Mouse (Mus musculus) hindbrain, embryonic 14.5 days (tissue): ENCODE measurements around the gene Prkag2. TPM values are rescaled to one million over a fixed set of nuclear protein-coding genes. Genes with fewer than 3 reads are reported as not detected.

Experiments
- ATAC-seq: fragments of 200-750 bp; cut with Nextera tagmentation; 2 replicates; pipeline ENCODE4 v1.8.0; 2017; ENCODE audit warnings: moderate number of reproducible peaks, mild to moderate bottlenecking, moderate TSS enrichment, moderate library complexity; ENCODE audit not compliant: low FRiP score
- DNase-seq: peaks from one replicate; pipeline ENCODE4 v3.0.0-alpha.2; 2015; ENCODE audit warnings: low spot score
- H3K27ac ChIP-seq: fragments of 300-500 bp; sonication (generic); 2 replicates; pipeline ENCODE4 v1.5.1; 2014; ENCODE audit warnings: mild to moderate bottlenecking, moderate library complexity
- H3K27me3 ChIP-seq: fragments of 300-500 bp; sonication (generic); 2 replicates; pipeline ENCODE4 v1.6.1; 2014; ENCODE audit warnings: mild to moderate bottlenecking, low read length, mixed read lengths; ENCODE audit not compliant: control insufficient read depth, insufficient read depth
- H3K36me3 ChIP-seq: fragments of 300-500 bp; sonication (generic); replicated peaks from 2 replicates; pipeline ENCODE4 v1.6.1; 2014; ENCODE audit not compliant: control insufficient read depth, insufficient read depth
- H3K4me1 ChIP-seq: fragments of 300-500 bp; sonication (generic); replicated peaks from 2 replicates; pipeline ENCODE4 v1.6.1; 2014; ENCODE audit warnings: antibody characterized with exemption, low read length, mixed read lengths; ENCODE audit not compliant: control insufficient read depth, insufficient read depth
- H3K4me2 ChIP-seq: fragments of 300-500 bp; sonication (generic); replicated peaks from 2 replicates; pipeline ENCODE4 v1.6.1; 2014; ENCODE audit warnings: mild to moderate bottlenecking, moderate library complexity
- H3K4me3 ChIP-seq: fragments of 300-500 bp; sonication (generic); replicated peaks from 2 replicates; pipeline ENCODE4 v1.5.1; 2014; ENCODE audit warnings: mild to moderate bottlenecking, low read length
- H3K9ac ChIP-seq: fragments of 300-500 bp; sonication (generic); 2 replicates; pipeline ENCODE4 v1.6.1; 2014
- H3K9me3 ChIP-seq: fragments of 300-500 bp; sonication (generic); 2 replicates; pipeline ENCODE4 v1.6.1; 2016; ENCODE audit warnings: low read length; ENCODE audit not compliant: control insufficient read depth
- WGBS: fragments of 180-500 bp; shearing (Covaris S2); extraction: QIAGEN DNeasy Blood & Tissue Kit; methylation state at CpG from one replicate; pipeline ENCODE4 v1.1.7; 2014; 5-methylcytosine and 5-hydroxymethylcytosine counted together
- polyA plus RNA-seq: library from polyadenylated mRNA; unstranded; fragments of >200 nt; fragmentation: Nextera tagmentation; extraction: Ambion mirVana; gene quantifications from 2 replicates; pipeline ENCODE4 v1.2.1, GENCODE M21; 2014

Gene Prkag2
- polyA plus RNA-seq, 1 experiment from 2014 or later: 105 TPM

GRCm38 (mm10) chr5:24986204-24986940 is 114.1 kb downstream of the Prkag2 start:
- ATAC-seq: no peak
- peak overlapping the region; percentile 48 for H3K9ac ChIP-seq
- peaks cover 22% of the 10 kb centered on the region for H3K4me1 ChIP-seq
- H3K27ac ChIP-seq: peak overlapping the region; percentile 92
- no peak for DNase-seq
- no peaks in the 10 kb centered on the region for H3K36me3 ChIP-seq
- no peaks in the 10 kb centered on the region for H3K27me3 ChIP-seq
- H3K4me2 ChIP-seq: peak overlapping the region; percentile 44
- H3K4me3 ChIP-seq: peak overlapping the region; percentile 11; the same call in 1 of the 2 replicates
- 41% methylated on average over 9 of the region's 9 CpGs for WGBS
- no peaks in the 10 kb centered on the region for H3K9me3 ChIP-seq

GRCm38 (mm10) chr5:24985434-24986176 is 114.8 kb downstream of the Prkag2 start:
- H3K4me1 ChIP-seq: peaks cover 22% of the 10 kb centered on the region
- H3K4me3 ChIP-seq: peak overlapping the region; percentile 11; the same call in 1 of the 2 replicates
- WGBS: 38% methylated on average over 11 of the region's 11 CpGs
- peak; percentile 73 for ATAC-seq
- H3K4me2 ChIP-seq: peak overlapping the region; percentile 44
- H3K9ac ChIP-seq: peak overlapping the region; percentile 48; the same call in 1 of the 2 replicates
- H3K27ac ChIP-seq: peak overlapping the region; percentile 92
- DNase-seq: peak; percentile 68
- no peaks in the 10 kb centered on the region for H3K27me3 ChIP-seq
- no peaks in the 10 kb centered on the region for H3K9me3 ChIP-seq
- H3K36me3 ChIP-seq: no peaks in the 10 kb centered on the region

- no peak for ATAC-seq
- no peaks in the 10 kb centered on the region for H3K36me3 ChIP-seq
- 85% methylated on average over 1 of the region's 1 CpGs for whole genome bisulfite sequencing
- H3K9ac ChIP-seq: no peak overlapping the region
- no peaks in the 10 kb centered on the region for H3K9me3 ChIP-seq
- no peak overlapping the region for H3K4me3 ChIP-seq
- no peak for DNase-seq
- no peaks in the 10 kb centered on the region for H3K27me3 ChIP-seq
- H3K27ac ChIP-seq: no peak overlapping the region; the same call in 1 of the 2 replicates
- no peak overlapping the region for H3K4me2 ChIP-seq
- H3K4me1 ChIP-seq: peaks cover 22% of the 10 kb centered on the region
These were observed 116.3 kb downstream of the Prkag2 start for GRCm38 (mm10) chr5:24984157-24984556.

GRCm38 (mm10) chr5:24983539-24983938 is 116.9 kb downstream of the Prkag2 start:
- no peak overlapping the region for H3K4me3 ChIP-seq
- H3K36me3 ChIP-seq: no peaks in the 10 kb centered on the region
- peaks cover 22% of the 10 kb centered on the region for H3K4me1 ChIP-seq
- peak; percentile 35; the same call in 1 of the 2 replicates for ATAC-seq
- H3K9me3 ChIP-seq: no peaks in the 10 kb centered on the region
- WGBS: 15% methylated on average over 3 of the region's 3 CpGs
- H3K4me2 ChIP-seq: no peak overlapping the region
- DNase-seq: no peak
- no peak overlapping the region for H3K27ac ChIP-seq
- H3K27me3 ChIP-seq: no peaks in the 10 kb centered on the region
- no peak overlapping the region for H3K9ac ChIP-seq

GRCm38 (mm10) chr5:24982258-24982657 is 118.2 kb downstream of the Prkag2 start:
- ATAC-seq (no peak), DNase-seq (no peak)
- no peaks in the 10 kb centered on the region for H3K9me3 ChIP-seq
- H3K4me3 ChIP-seq: no peak overlapping the region
- H3K4me2 ChIP-seq: no peak overlapping the region
- H3K9ac ChIP-seq: no peak overlapping the region
- WGBS: 78% methylated on average over 3 of the region's 3 CpGs
- no peak overlapping the region for H3K27ac ChIP-seq
- H3K27me3 ChIP-seq: no peaks in the 10 kb centered on the region
- no peaks in the 10 kb centered on the region for H3K36me3 ChIP-seq
- H3K4me1 ChIP-seq: peaks cover 22% of the 10 kb centered on the region

- no peak for ATAC-seq
- no peaks in the 10 kb centered on the region for H3K27me3 ChIP-seq
- H3K4me3 ChIP-seq: no peak overlapping the region
- H3K36me3 ChIP-seq: no peaks in the 10 kb centered on the region
- no peaks in the 10 kb centered on the region for H3K9me3 ChIP-seq
- 68% methylated on average over 6 of the region's 6 CpGs for WGBS
- H3K9ac ChIP-seq: no peak overlapping the region
- H3K27ac ChIP-seq: no peak overlapping the region
- peaks cover 18% of the 10 kb centered on the region for H3K4me1 ChIP-seq
- no peak overlapping the region for H3K4me2 ChIP-seq
- no peak for DNase-seq
These were observed 118.7 kb downstream of the Prkag2 start for GRCm38 (mm10) chr5:24981765-24982164.

- Histone ChIP-seq H3K4me1 (peaks cover 1% of the 10 kb centered on the region), H3K4me2 (no peak overlapping the region), H3K4me3 (no peak overlapping the region), H3K36me3 (no peaks in the 10 kb centered on the region), H3K27me3 (no peaks in the 10 kb centered on the region), H3K9me3 (no peaks in the 10 kb centered on the region), H3K9ac (no peak overlapping the region), H3K27ac (no peak overlapping the region)
- DNase-seq (no peak), ATAC-seq (no peak)
- WGBS: 82% methylated on average over 10 of the region's 10 CpGs
These were observed 120.5 kb downstream of the Prkag2 start for GRCm38 (mm10) chr5:24979968-24980345.

- Histone ChIP-seq H3K36me3 (no peaks in the 10 kb centered on the region), H3K27ac (no peak overlapping the region), H3K9me3 (no peaks in the 10 kb centered on the region), H3K4me1 (no peaks in the 10 kb centered on the region), H3K9ac (no peak overlapping the region), H3K4me2 (no peak overlapping the region), H3K27me3 (no peaks in the 10 kb centered on the region), H3K4me3 (no peak overlapping the region)
- ATAC-seq (no peak), DNase-seq (no peak)
- WGBS: 41% methylated on average over 4 of the region's 4 CpGs
These were observed 121.0 kb downstream of the Prkag2 start for GRCm38 (mm10) chr5:24979312-24979967.

- no peaks in the 10 kb centered on the region for H3K9me3 ChIP-seq
- H3K27me3 ChIP-seq: no peaks in the 10 kb centered on the region
- H3K36me3 ChIP-seq: no peaks in the 10 kb centered on the region
- 76% methylated on average over 3 of the region's 3 CpGs for WGBS
- no peak for DNase-seq
- H3K4me3 ChIP-seq: no peak overlapping the region
- ATAC-seq: no peak
- H3K4me1 ChIP-seq: no peaks in the 10 kb centered on the region
- H3K9ac ChIP-seq: no peak overlapping the region
- no peak overlapping the region for H3K4me2 ChIP-seq
- H3K27ac ChIP-seq: no peak overlapping the region
These were observed 123.5 kb downstream of the Prkag2 start for GRCm38 (mm10) chr5:24976907-24977306.
